Comparison of ENCODE assay signal across 13 mouse cellular contexts in genomic region chr15:79899828-79900510, GRCm38 (mm10). TPM values are rescaled to one million over a fixed set of nuclear protein-coding genes. Genes with fewer than 3 reads are reported as not detected.
DNase-seq lines count a peak whose midpoint lies in the region; ATAC-seq and TF ChIP-seq lines count a peak whose summit lies in the region.
"Had no signal": no experiment of that assay in that cellular context is flagged by ENCODE, and none has a peak within 500 bp of the region (broad histone marks: within the 10 kb centered on the region; RNA-seq: fewer than 3 reads in every experiment).

No protein-coding gene starts in this region.

- intact Hi-C loops in gastrocnemius, adult 2 months (cut with DNase I), result no loop called here
- intact Hi-C loops in gastrocnemius, postnatal 36 days (cut with DNase I), result no loop called here

- no peak overlapping the region for H3K4me3 ChIP-seq in gastrocnemius, adult 2 months
- no peak overlapping the region for H3K4me3 ChIP-seq in embryonic facial prominence, embryonic 10.5 days
- H3K4me3 ChIP-seq in liver, postnatal 0 days (ENCODE audit: low read depth, low read length), result no peak overlapping the region
- no peak overlapping the region for H3K4me3 ChIP-seq in intestine, embryonic 15.5 days (replicated peaks)
- H3K4me3 ChIP-seq: neural tube, embryonic 15.5 days had no signal

- no peak overlapping the region for H3K9ac ChIP-seq in liver, postnatal 0 days (replicated peaks)
- H3K9ac ChIP-seq in intestine, embryonic 15.5 days, result no peak overlapping the region
- H3K9ac ChIP-seq: forebrain, postnatal 0 days; neural tube, embryonic 15.5 days had no signal

- H3K27ac ChIP-seq in gastrocnemius, adult 2 months, result peak overlapping the region; percentile 48
- H3K27ac ChIP-seq in embryonic facial prominence, embryonic 10.5 days (replicated peaks), result peak overlapping the region; percentile 2; the same call in 1 of the 2 replicates
- peak overlapping the region; percentile 18; the same call in 1 of the 2 replicates for H3K27ac ChIP-seq in liver, postnatal 0 days (ENCODE audit: low read depth)
- no peak overlapping the region for H3K27ac ChIP-seq in intestine, embryonic 15.5 days
- H3K27ac ChIP-seq: neural tube, embryonic 15.5 days had no signal

- no peak for DNase-seq in gastrocnemius, adult 2 months
- no peak for DNase-seq in gastrocnemius, postnatal 36 days
- peak; percentile 40 for DNase-seq in A20 (ENCODE audit: low read depth, low spot score)
- no peak for DNase-seq in embryonic facial prominence, embryonic 10.5 days (ENCODE audit: low spot score)
- no peak for DNase-seq in liver, postnatal 0 days
- DNase-seq in left cerebral cortex, adult 11 months (ENCODE audit: low spot score), result no peak
- DNase-seq in adrenal gland, adult 8-10 months, result no peak
- DNase-seq: cerebellum, postnatal 14 days; forebrain, postnatal 0 days; heart, postnatal 10 days; kidney, postnatal 4 days had no signal

- 74% methylated on average over 6 of the region's 6 CpGs for WGBS in embryonic facial prominence, embryonic 10.5 days
- WGBS in liver, postnatal 0 days (ENCODE audit: insufficient replicate concordance), result 81% methylated on average over 6 of the region's 6 CpGs
- WGBS in intestine, embryonic 15.5 days, result 75% methylated on average over 6 of the region's 6 CpGs

- H3K36me3 ChIP-seq in embryonic facial prominence, embryonic 10.5 days (replicated peaks), result no peaks in the 10 kb centered on the region
- H3K36me3 ChIP-seq in liver, postnatal 0 days (replicated peaks; ENCODE audit: insufficient read depth, low read length), result peaks cover 60% of the 10 kb centered on the region
- H3K36me3 ChIP-seq in intestine, embryonic 15.5 days, result no peaks in the 10 kb centered on the region
- H3K36me3 ChIP-seq: neural tube, embryonic 15.5 days had no signal

- peaks cover 14% of the 10 kb centered on the region; the same call in 1 of the 2 replicates for H3K4me1 ChIP-seq in embryonic facial prominence, embryonic 10.5 days
- peaks cover 10% of the 10 kb centered on the region for H3K4me1 ChIP-seq in liver, postnatal 0 days (ENCODE audit: insufficient read depth)
- no peaks in the 10 kb centered on the region for H3K4me1 ChIP-seq in intestine, embryonic 15.5 days (replicated peaks)
- H3K4me1 ChIP-seq: neural tube, embryonic 15.5 days had no signal

- no peak for ATAC-seq in liver, postnatal 0 days
- ATAC-seq in intestine, embryonic 15.5 days, result no peak
- ATAC-seq: forebrain, postnatal 0 days had no signal

- TF ChIP-seq CTCF in gastrocnemius, adult 2 months (IDR thresholded peaks at IDR 0.05), result no peak
- no peak for TF ChIP-seq CTCF in liver, postnatal 0 days (IDR thresholded peaks at IDR 0.05; ENCODE audit: low read depth)

- no peaks in the 10 kb centered on the region for H3K27me3 ChIP-seq in embryonic facial prominence, embryonic 10.5 days (replicated peaks; ENCODE audit: low read depth, poor library complexity, severe bottlenecking)
- H3K27me3 ChIP-seq in liver, postnatal 0 days (ENCODE audit: insufficient read depth, low read length), result no peaks in the 10 kb centered on the region
- no peaks in the 10 kb centered on the region for H3K27me3 ChIP-seq in intestine, embryonic 15.5 days (replicated peaks)
- H3K27me3 ChIP-seq: neural tube, embryonic 15.5 days had no signal

- no peaks in the 10 kb centered on the region for H3K9me3 ChIP-seq in embryonic facial prominence, embryonic 10.5 days
- H3K9me3 ChIP-seq in liver, postnatal 0 days (ENCODE audit: low read length), result no peaks in the 10 kb centered on the region
- H3K9me3 ChIP-seq in intestine, embryonic 15.5 days, result no peaks in the 10 kb centered on the region
- H3K9me3 ChIP-seq: neural tube, embryonic 15.5 days had no signal

- H3K4me2 ChIP-seq in liver, postnatal 0 days (ENCODE audit: low read depth, low read length), result no peak overlapping the region
- H3K4me2 ChIP-seq in intestine, embryonic 15.5 days (replicated peaks), result no peak overlapping the region
- H3K4me2 ChIP-seq: neural tube, embryonic 15.5 days had no signal

- TF ChIP-seq EP300 in liver, postnatal 0 days (IDR thresholded peaks at IDR 0.05; ENCODE audit: low read depth), result no peak

RNA-seq across cellular contexts. Expression of gene Apobec3, which starts 8.5 kb away (rescaled TPM):
- 1 to 10 TPM; 2.4 to 2.6 TPM for total RNA-seq in gastrocnemius, adult 2 months (2021)
- total RNA-seq in gastrocnemius, postnatal 36 days (2021), result 1 to 10 TPM; 2.7 to 4.7 TPM
- 7.7 and 8.4 TPM in 2 replicates for polyA plus RNA-seq in embryonic facial prominence, embryonic 10.5 days (2016; fragmentation: Nextera tagmentation; extraction: Ambion mirVana)
- 34.6 and 38.1 TPM in 2 replicates for polyA plus RNA-seq in liver, postnatal 0 days (2015; fragmentation: Nextera tagmentation; extraction: Ambion mirVana)
- 13.1 and 15.4 TPM in 2 replicates for polyA plus RNA-seq in intestine, embryonic 15.5 days (2015; fragmentation: Nextera tagmentation; extraction: Ambion mirVana)
- total RNA-seq in adrenal gland, adult 8-10 months (2022), result 10 to 100 TPM; 16.1 to 29.3 (median 22.9) TPM
